Mouse (Mus musculus): ENCODE measurements around the gene Nfkbil1. TPM values are rescaled to one million over a fixed set of nuclear protein-coding genes. Genes with fewer than 3 reads are reported as not detected.

Nfkbil1 gene
- polyA plus RNA-seq, 1 experiment from 2014 or later, result 14.5 TPM

GRCm38 (mm10) chr17:35201128-35201527 is 34.5 kb downstream of the Nfkbil1 start:
- TF ChIP-seq CTCF (IDR thresholded peaks at IDR 0.05; ENCODE audit: low read depth), result no peak
- no peak overlapping the region for H3K4me3 ChIP-seq (replicated peaks; ENCODE audit: low read depth, low read length)
- H3K9ac ChIP-seq (ENCODE audit: low read depth, low read length), result no peak overlapping the region
- H3K36me3 ChIP-seq (ENCODE audit: insufficient read depth, low read length), result no peaks in the 10 kb centered on the region
- DNase-seq (ENCODE audit: low spot score) (no peak), ATAC-seq (replicated peaks; ENCODE audit: low FRiP score, low read depth) (no peak)
- WGBS, result 52% methylated on average over 11 of the region's 11 CpGs
- H3K27me3 ChIP-seq (ENCODE audit: insufficient read depth, low read length), result no peaks in the 10 kb centered on the region
- 0 out of 2 replicates have a peak, but pooled peaks cover 2% of the 10 kb centered on the region for H3K4me1 ChIP-seq (replicated peaks; ENCODE audit: insufficient read depth, low read length)
- no peak overlapping the region for H3K27ac ChIP-seq
- H3K4me2 ChIP-seq (ENCODE audit: low read length), result no peak overlapping the region
- H3K9me3 ChIP-seq (replicated peaks; ENCODE audit: low read length), result no peaks in the 10 kb centered on the region

- Histone ChIP-seq H3K27ac (no peak overlapping the region), H3K36me3 (ENCODE audit: insufficient read depth, low read length) (no peaks in the 10 kb centered on the region), H3K9ac (ENCODE audit: low read depth, low read length) (no peak overlapping the region), H3K4me2 (ENCODE audit: low read length) (no peak overlapping the region), H3K4me3 (replicated peaks; ENCODE audit: low read depth, low read length) (no peak overlapping the region), H3K4me1 (replicated peaks; ENCODE audit: insufficient read depth, low read length) (0 out of 2 replicates have a peak, but pooled peaks cover 3% of the 10 kb centered on the region), H3K27me3 (ENCODE audit: insufficient read depth, low read length) (no peaks in the 10 kb centered on the region), H3K9me3 (replicated peaks; ENCODE audit: low read length) (no peaks in the 10 kb centered on the region)
- DNase-seq (ENCODE audit: low spot score), result no peak
- no peak for TF ChIP-seq CTCF (IDR thresholded peaks at IDR 0.05; ENCODE audit: low read depth)
- 88% methylated on average over 11 of the region's 11 CpGs for WGBS
- no peak for ATAC-seq (replicated peaks; ENCODE audit: low FRiP score, low read depth)
These were observed 35.2 kb downstream of the Nfkbil1 start for GRCm38 (mm10) chr17:35200398-35200797.

GRCm38 (mm10) chr17:35198946-35199345 is 36.6 kb downstream of the Nfkbil1 start:
- DNase-seq (ENCODE audit: low spot score) (no peak), ATAC-seq (replicated peaks; ENCODE audit: low FRiP score, low read depth) (no peak)
- 31% methylated on average over 8 of the region's 8 CpGs for WGBS
- H3K4me1 ChIP-seq (replicated peaks; ENCODE audit: insufficient read depth, low read length), result peaks cover 3% of the 10 kb centered on the region; the same call in 1 of the 2 replicates
- no peaks in the 10 kb centered on the region for H3K36me3 ChIP-seq (ENCODE audit: insufficient read depth, low read length)
- no peaks in the 10 kb centered on the region for H3K9me3 ChIP-seq (replicated peaks; ENCODE audit: low read length)
- no peak overlapping the region for H3K4me2 ChIP-seq (ENCODE audit: low read length)
- peaks cover 7% of the 10 kb centered on the region; the same call in 1 of the 2 replicates for H3K27me3 ChIP-seq (ENCODE audit: insufficient read depth, low read length)
- no peak overlapping the region for H3K9ac ChIP-seq (ENCODE audit: low read depth, low read length)
- no peak overlapping the region for H3K4me3 ChIP-seq (replicated peaks; ENCODE audit: low read depth, low read length)
- no peak overlapping the region for H3K27ac ChIP-seq
- TF ChIP-seq CTCF (IDR thresholded peaks at IDR 0.05; ENCODE audit: low read depth), result no peak

- H3K4me1 ChIP-seq (replicated peaks; ENCODE audit: insufficient read depth, low read length), result peaks cover 3% of the 10 kb centered on the region; the same call in 1 of the 2 replicates
- no peak overlapping the region for H3K4me2 ChIP-seq (ENCODE audit: low read length)
- no peak for TF ChIP-seq CTCF (IDR thresholded peaks at IDR 0.05; ENCODE audit: low read depth)
- no peaks in the 10 kb centered on the region for H3K36me3 ChIP-seq (ENCODE audit: insufficient read depth, low read length)
- no peak overlapping the region for H3K27ac ChIP-seq
- H3K27me3 ChIP-seq (ENCODE audit: insufficient read depth, low read length), result peaks cover 7% of the 10 kb centered on the region; the same call in 1 of the 2 replicates
- DNase-seq (ENCODE audit: low spot score) (no peak), ATAC-seq (replicated peaks; ENCODE audit: low FRiP score, low read depth) (no peak)
- H3K9ac ChIP-seq (ENCODE audit: low read depth, low read length), result no peak overlapping the region
- H3K9me3 ChIP-seq (replicated peaks; ENCODE audit: low read length), result no peaks in the 10 kb centered on the region
- 73% methylated on average over 7 of the region's 7 CpGs for WGBS
- no peak overlapping the region for H3K4me3 ChIP-seq (replicated peaks; ENCODE audit: low read depth, low read length)
These were observed 37.6 kb downstream of the Nfkbil1 start for GRCm38 (mm10) chr17:35198029-35198428.

- DNase-seq (ENCODE audit: low spot score), result no peak
- 31% methylated on average over 4 of the region's 6 CpGs for WGBS
- no peak for ATAC-seq (replicated peaks; ENCODE audit: low FRiP score, low read depth)
- Histone ChIP-seq H3K4me1 (replicated peaks; ENCODE audit: insufficient read depth, low read length) (peaks cover 3% of the 10 kb centered on the region; the same call in 1 of the 2 replicates), H3K4me3 (replicated peaks; ENCODE audit: low read depth, low read length) (no peak overlapping the region), H3K27me3 (ENCODE audit: insufficient read depth, low read length) (peaks cover 7% of the 10 kb centered on the region; the same call in 1 of the 2 replicates), H3K9me3 (replicated peaks; ENCODE audit: low read length) (no peaks in the 10 kb centered on the region), H3K27ac (no peak overlapping the region), H3K36me3 (ENCODE audit: insufficient read depth, low read length) (no peaks in the 10 kb centered on the region), H3K9ac (ENCODE audit: low read depth, low read length) (no peak overlapping the region), H3K4me2 (ENCODE audit: low read length) (no peak overlapping the region)
- no peak for TF ChIP-seq CTCF (IDR thresholded peaks at IDR 0.05; ENCODE audit: low read depth)
These were observed 38.5 kb downstream of the Nfkbil1 start for GRCm38 (mm10) chr17:35197126-35197525.

GRCm38 (mm10) chr17:35196321-35196641 is 39.3 kb downstream of the Nfkbil1 start:
- ATAC-seq (replicated peaks; ENCODE audit: low FRiP score, low read depth) (0 out of 2 replicates have a peak, but pooled peaks have one; percentile 23), DNase-seq (ENCODE audit: low spot score) (no peak)
- H3K27me3 ChIP-seq (ENCODE audit: insufficient read depth, low read length), result peaks cover 7% of the 10 kb centered on the region; the same call in 1 of the 2 replicates
- 24% methylated on average over 9 of the region's 9 CpGs for WGBS
- peaks cover 3% of the 10 kb centered on the region; the same call in 1 of the 2 replicates for H3K4me1 ChIP-seq (replicated peaks; ENCODE audit: insufficient read depth, low read length)
- no peaks in the 10 kb centered on the region for H3K9me3 ChIP-seq (replicated peaks; ENCODE audit: low read length)
- peak overlapping the region; percentile 91 for H3K4me2 ChIP-seq (ENCODE audit: low read length)
- H3K9ac ChIP-seq (ENCODE audit: low read depth, low read length), result peak overlapping the region; percentile 56; the same call in 1 of the 2 replicates
- no peak overlapping the region for H3K27ac ChIP-seq
- no peaks in the 10 kb centered on the region for H3K36me3 ChIP-seq (ENCODE audit: insufficient read depth, low read length)
- H3K4me3 ChIP-seq (replicated peaks; ENCODE audit: low read depth, low read length), result peak overlapping the region; percentile 43
- TF ChIP-seq CTCF (IDR thresholded peaks at IDR 0.05; ENCODE audit: low read depth), result no peak
